Mouse (Mus musculus) gastrocnemius, adult 8-10 months (tissue): ENCODE results near the gene Arcn1. TPM values are rescaled to one million over a fixed set of nuclear protein-coding genes. Genes with fewer than 3 reads are reported as not detected.

ENCODE experiments used
- DNase-seq, 2 experiments: peaks; one replicate each; pipeline ENCODE4 v3.0.0; 2022; ENCODE audit warnings: low spot score in 2 of 2
- total RNA-seq, 4 experiments: library from RNA; stranded (reverse); gene quantifications; 2 replicates each; pipeline ENCODE4 v1.2.4; 2022

Gene Arcn1
- total RNA-seq, 4 experiments from 2014 or later, result 73.3 to 85.5 (median 80.4) TPM

GRCm38 (mm10) chr9:44720358-44721153, 47.1 kb downstream of the Arcn1 start:
- no peak for DNase-seq

DNA sequence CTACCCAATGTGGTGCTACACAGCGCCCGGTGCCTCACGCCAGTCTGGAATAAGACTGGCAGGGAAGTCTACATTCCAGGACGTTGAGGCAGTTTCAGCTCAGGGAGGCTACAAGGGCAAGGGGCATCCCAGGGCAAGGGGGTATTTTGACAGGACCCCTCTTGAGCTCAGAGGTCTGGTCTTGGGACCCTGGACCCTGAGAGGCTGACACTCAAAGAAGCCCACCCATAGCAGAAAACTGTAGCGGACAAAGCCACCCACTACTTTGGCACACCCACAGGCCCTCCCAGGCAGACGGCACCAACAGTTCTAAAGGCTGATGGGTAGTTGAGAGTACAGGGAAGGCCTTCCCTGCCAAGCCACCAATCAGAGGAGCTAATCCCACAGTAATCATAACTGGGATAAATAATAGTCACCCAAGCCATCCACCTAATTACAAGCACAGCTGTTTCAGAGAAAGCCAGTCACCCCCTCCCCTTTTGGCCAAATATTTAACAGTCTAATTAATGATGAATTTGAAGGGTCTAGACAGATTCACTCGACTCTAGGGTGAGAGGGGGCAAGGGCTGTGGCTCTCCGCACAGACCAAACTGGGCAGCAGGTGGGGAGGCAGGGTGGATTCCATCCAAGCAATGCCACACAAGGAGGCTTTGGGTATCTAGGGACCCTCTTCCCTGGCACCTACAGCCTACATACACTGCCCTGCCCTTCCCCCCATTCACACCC, 47.9 kb downstream of the Arcn1 start:
- DNase-seq, result no peak

DNA sequence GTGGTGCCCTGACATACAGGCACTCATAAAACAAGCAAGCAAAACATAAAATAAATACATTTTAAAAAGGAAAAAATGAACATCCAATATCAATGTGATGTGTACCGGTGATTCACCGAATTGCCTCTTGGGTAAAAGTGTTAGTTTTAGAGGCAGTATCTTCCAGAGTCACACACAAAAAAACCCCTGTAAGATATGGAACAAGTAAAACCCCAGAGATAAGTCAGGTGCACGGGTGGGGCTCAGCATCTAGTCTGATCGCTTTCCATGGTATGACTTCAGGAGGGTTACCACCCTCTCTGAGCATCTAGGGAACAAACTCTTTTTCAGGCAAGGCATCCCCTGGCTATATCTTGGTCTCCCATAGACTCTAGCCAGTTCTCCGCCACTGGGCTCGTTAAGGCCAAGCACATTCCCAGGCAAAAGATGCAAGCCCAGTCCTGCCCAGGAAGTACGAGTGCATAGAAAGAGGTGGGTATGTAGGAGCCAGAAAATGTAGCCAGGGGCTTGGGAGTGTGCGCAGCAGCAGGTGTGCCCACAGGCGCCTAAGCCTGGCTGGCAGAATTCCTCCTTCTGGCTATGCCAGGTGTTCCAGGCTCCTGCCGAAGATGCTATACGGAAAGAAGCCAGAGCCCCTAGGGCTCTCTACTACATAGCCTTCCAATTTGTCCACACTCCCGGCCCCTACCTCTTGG, 48.6 kb downstream of the Arcn1 start:
- DNase-seq, result no peak

GRCm38 (mm10) chr9:44717822-44718242, 49.8 kb downstream of the Arcn1 start:
- DNase-seq, result no peak

- DNase-seq, result no peak
These were observed 50.4 kb downstream of the Arcn1 start for GRCm38 (mm10) chr9:44716997-44717821.

DNA sequence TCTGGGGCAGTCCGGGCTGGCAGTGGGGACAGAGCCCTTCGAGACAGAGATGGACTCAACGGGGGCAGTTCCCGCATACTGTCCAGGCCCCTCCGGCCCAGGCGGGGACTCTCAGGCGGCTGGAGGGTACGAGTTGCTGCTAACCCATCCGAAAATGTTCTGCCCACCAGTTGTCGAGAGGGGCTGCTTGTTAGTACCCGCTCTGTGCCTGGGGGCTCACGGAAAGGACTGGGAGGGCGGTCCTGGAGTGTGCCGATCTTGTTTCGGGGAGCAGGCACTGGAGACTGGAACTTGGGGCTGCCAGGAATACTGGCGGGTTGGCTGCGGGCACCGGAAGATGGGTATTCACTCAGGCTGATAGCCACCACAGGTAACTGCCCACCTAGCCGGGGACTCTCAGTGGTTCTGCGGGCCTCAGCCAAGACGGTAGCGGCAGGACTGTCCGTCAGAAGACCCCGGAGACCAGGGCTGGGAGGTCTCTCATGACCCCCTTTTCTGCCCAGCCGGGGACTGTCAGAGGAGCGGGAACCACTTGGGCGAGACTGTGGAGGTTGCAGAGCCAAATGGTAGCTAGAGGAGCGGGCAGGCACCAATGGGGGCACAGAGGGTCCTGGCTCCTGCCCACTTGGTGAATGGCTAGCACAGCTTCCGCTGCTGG, 51.8 kb downstream of the Arcn1 start:
- DNase-seq, result no peak

GRCm38 (mm10) chr9:44715109-44715508, 52.5 kb downstream of the Arcn1 start:
- no peak for DNase-seq

DNA sequence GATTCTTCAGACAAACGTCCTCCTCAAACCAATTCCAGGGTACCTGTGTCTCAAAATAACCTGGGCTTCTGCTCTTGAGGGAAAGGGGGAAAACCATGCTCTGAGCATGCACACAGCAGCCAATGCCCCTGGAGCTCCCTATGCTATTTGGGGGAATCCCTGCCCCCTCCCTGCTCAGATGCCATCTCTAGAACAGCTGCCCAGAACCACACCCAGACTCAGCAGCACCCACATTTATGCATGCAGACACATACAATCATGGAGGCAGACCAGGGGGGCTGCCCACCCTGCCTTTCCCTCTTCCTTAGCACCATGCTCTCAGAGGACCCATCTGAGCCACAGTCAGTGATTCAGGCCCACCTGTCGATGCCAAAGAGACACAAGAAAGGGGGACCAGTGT, 54.1 kb downstream of the Arcn1 start:
- DNase-seq, result no peak

DNA sequence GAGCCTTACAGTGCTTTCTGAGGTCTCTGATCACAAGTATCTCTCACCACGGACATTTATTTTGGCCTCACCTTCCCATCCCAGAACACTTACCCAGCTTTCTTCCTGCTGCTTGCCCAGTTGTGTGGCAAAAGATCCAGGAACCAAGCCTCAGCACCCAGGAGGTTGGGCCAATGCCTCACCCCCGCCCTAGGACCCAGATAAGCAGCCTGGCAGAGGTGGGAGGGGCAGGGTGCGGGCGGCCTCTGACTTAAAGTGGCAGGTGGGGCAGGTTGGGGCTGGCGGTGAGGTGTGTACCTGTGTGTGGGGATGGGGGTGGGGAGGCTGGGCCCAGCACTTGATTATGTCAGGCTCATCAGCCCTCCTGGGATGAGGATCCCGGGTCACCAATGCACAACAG, 54.6 kb downstream of the Arcn1 start:
- DNase-seq, result no peak

DNA sequence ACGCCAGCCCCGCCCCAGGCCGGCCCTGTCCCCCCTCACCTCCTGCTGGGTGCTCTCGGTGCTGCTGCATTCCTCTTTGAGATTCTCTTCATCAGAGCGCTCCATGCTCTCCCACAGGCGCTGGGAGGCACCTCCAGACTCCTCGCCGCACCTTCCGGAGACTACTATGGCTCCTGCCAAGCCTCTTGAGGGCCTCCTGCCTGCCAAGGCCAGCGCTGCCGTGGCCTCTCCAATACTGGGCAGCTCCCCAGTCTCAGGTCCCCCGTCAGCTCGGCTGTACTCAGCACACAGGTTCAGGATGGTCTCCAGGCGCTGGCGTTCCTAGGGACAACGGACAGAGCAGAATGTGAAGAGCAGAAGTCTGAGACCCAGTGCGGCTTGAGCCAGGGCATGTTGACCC, 56.0 kb downstream of the Arcn1 start:
- DNase-seq, result no peak

DNA sequence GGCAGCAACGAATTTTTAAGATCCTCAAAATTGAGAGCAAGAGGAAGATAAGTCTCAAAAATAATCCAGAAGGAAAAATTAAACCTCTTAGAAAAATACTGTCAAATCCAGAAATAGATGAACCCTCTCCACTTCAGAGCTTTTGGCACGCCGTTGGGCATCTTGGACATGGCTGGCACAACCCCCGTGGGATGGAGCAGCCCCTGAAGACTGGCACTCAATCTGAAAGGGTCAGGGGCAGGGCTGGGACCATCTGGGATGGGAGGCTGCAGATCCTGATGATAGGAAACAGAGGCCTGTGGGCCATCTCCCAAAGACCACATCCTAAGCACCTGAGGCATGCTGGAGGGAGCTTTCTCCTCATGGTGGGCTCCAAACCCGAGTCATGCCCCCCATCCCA, 57.4 kb downstream of the Arcn1 start:
- no peak for DNase-seq

GRCm38 (mm10) chr9:44709600-44709999, 58.0 kb downstream of the Arcn1 start:
- DNase-seq, result no peak

DNA sequence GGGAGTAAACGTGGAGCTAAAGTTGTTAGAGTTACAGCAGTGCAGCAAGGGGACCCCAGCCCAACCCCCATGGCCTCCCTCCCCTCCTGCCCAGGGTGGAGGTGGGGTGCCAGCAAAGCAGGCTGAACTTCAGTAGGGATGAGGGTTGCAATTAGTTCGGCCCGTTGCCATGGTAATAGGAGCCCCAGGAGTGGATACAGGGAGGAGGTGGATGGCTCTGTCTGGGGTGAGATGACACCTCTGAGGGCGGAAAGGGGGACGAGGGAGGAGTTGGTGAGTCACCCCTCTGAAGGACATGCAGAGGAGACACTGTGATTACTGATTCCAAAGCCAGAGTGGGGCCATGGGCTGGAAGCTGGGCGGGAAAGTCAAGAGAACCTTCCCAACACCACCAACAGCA, 58.7 kb downstream of the Arcn1 start:
- DNase-seq, result no peak

DNA sequence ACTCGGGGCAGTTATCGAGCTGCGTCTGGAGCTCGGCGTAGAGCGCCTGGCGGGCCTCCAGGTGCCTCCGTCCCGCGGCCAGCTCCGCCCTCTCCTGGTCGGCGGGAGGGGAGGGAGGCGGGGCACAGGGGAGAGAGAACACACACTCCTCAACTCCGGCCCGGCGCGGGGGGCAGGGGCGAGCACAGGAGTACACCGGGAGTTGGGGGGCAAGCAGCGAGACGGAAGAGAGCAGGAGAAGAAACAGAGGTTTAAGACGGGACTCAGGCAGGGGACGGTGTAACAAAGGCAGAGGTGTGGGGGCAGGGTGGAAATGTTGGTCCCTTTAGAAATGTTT, 59.2 kb downstream of the Arcn1 start:
- DNase-seq, result peak; percentile 79 to 84

DNA sequence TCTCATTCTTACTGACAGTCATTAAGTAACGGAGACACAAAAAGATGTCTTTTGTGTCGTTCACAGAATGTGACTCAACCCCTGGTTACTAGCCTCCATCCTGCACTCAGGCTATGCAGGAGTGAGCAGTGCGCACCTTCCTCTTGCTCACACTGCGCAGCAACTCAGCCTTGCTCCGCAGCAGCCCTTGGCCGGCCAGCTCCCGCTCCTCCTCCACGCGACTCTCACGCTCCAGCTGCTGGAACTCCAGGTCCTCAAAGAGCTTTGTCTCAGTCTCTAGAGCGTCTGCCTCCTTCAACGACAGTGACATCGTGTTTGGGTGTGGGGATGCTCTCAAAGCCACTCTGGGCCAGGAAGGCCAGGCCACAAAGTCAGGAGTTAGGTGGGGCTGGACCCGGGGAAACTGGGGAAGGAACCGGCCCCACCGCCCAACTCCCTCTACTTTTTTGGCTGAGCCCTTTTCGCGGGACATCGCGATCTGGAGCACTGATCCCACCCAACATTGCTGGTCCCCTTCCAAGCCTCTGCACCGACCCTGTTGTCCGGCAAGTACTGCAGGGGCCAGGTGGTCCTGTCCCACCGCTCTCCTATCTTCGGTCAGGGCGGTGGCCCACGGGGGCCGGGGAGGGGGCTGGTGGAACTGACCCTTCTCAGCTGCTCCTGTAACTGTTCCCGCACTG, 59.8 kb downstream of the Arcn1 start:
- DNase-seq, result no peak

GRCm38 (mm10) chr9:44699730-44700129, 67.9 kb downstream of the Arcn1 start:
- no peak for DNase-seq

DNA sequence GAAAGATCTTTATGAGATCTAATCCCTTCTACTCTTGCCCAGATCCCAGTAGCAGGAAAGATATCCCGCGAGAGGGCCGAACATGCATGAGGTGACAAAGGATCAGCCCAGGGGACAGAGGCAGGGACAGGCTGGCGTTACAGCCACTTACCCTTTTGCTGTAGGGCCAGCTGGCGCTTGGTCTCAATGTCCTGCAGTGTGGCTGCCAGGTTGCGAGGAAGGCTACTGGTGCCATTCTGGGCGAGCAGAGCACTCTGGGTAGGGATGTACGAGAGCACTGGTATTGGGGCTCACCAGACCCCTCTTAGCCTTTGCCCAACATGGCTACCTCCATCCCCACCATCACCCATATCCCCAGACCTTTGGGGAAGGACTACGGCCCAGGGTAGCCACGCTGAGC, 68.4 kb downstream of the Arcn1 start:
- DNase-seq, result no peak

GRCm38 (mm10) chr9:44697866-44698265, 69.8 kb downstream of the Arcn1 start:
- DNase-seq, result no peak

- DNase-seq, result no peak
These were observed 74.6 kb downstream of the Arcn1 start for GRCm38 (mm10) chr9:44693071-44693470.
